Mouse (Mus musculus) liver, embryonic 14.5 days (tissue): Measurements from ENCODE around the gene Ewsr1. TPM values are rescaled to one million over a fixed set of nuclear protein-coding genes. Genes with fewer than 3 reads are reported as not detected.

Experiments
- ATAC-seq: fragments of 200-750 bp; cut with Nextera tagmentation; 2 replicates; pipeline ENCODE4 v1.8.0; 2017; ENCODE audit warnings: moderate number of reproducible peaks, mild to moderate bottlenecking, moderate library complexity; ENCODE audit not compliant: insufficient read depth
- DNase-seq, 3 experiments: peaks; one replicate each; pipeline ENCODE4 v3.0.0-alpha.2; 2012 to 2013; ENCODE audit warnings: low read depth in 3 of 3, low spot score in 3 of 3
- H3K27ac ChIP-seq: fragments of 300-500 bp; sonication (generic); 2 replicates; pipeline ENCODE4 v1.5.1; 2014; ENCODE audit warnings: moderate library complexity, mild to moderate bottlenecking, control low read depth, inconsistent platforms
- H3K27me3 ChIP-seq: fragments of 300-500 bp; sonication (generic); 2 replicates; pipeline ENCODE4 v1.6.1; 2014; ENCODE audit warnings: mild to moderate bottlenecking, low read length, moderate library complexity; ENCODE audit not compliant: control insufficient read depth, insufficient read depth
- H3K36me3 ChIP-seq: fragments of 300-500 bp; sonication (generic); replicated peaks from 2 replicates; pipeline ENCODE4 v1.6.1; 2014; ENCODE audit warnings: low read depth; ENCODE audit not compliant: control insufficient read depth, insufficient read depth
- H3K4me1 ChIP-seq, 2 experiments: fragments of 200-500 bp in 1 of 2; fragments of 300-500 bp in 1 of 2; sonication (generic) in 1 of 2; replicated peaks; 2 replicates each; pipeline ENCODE4 v1.6.1; 2012 to 2014; ENCODE audit warnings: antibody characterized with exemption in 1 of 2, inconsistent platforms in 1 of 2, low read length in 1 of 2; ENCODE audit not compliant: control insufficient read depth in 2 of 2, insufficient read depth in 2 of 2
- H3K4me2 ChIP-seq: fragments of 300-500 bp; sonication (generic); 2 replicates; pipeline ENCODE4 v1.6.1; 2014; ENCODE audit warnings: low read depth, mild to moderate bottlenecking, control low read depth, moderate library complexity
- H3K4me3 ChIP-seq, 2 experiments: fragments of 200-500 bp in 1 of 2; fragments of 300-500 bp in 1 of 2; sonication (generic) in 1 of 2; 2 replicates each; pipeline ENCODE4 v1.5.1; 2012 to 2014; ENCODE audit warnings: low read depth in 2 of 2, low read length in 2 of 2, mild to moderate bottlenecking in 2 of 2, control low read depth in 1 of 2, inconsistent platforms in 1 of 2, moderate library complexity in 1 of 2; ENCODE audit not compliant: insufficient read depth in 1 of 2
- H3K9ac ChIP-seq: fragments of 300-500 bp; sonication (generic); replicated peaks from 2 replicates; pipeline ENCODE4 v1.6.1; 2014; ENCODE audit warnings: mild to moderate bottlenecking, control low read depth, moderate library complexity
- H3K9me3 ChIP-seq: fragments of 300-500 bp; sonication (generic); 2 replicates; pipeline ENCODE4 v1.6.1; 2016; ENCODE audit warnings: low read length, mixed read lengths; ENCODE audit not compliant: control insufficient read depth
- CTCF ChIP-seq: IDR thresholded peaks from 2 replicates; pipeline ENCODE4 v1.5.1; 2016; ENCODE audit warnings: antibody characterized with exemption, low read depth, control low read depth
- EP300 ChIP-seq: IDR thresholded peaks from 2 replicates; pipeline ENCODE4 v1.6.1; 2016; ENCODE audit warnings: antibody characterized with exemption, low read depth
- WGBS: fragments of 180-500 bp; shearing (Covaris S2); extraction: QIAGEN DNeasy Blood & Tissue Kit; methylation state at CpG from one replicate; pipeline ENCODE4 v1.1.7; 2014; ENCODE audit not compliant: insufficient replicate concordance; 5-methylcytosine and 5-hydroxymethylcytosine counted together
- polyA plus RNA-seq, 2 experiments: library from polyadenylated mRNA; depleted of rRNA in 1 of 2; stranded (reverse) in 1 of 2; unstranded in 1 of 2; fragments of >200 nt; fragmentation: Nextera tagmentation in 1 of 2; extraction: Ambion mirVana in 1 of 2; gene quantifications; 2 replicates each; pipeline versions ENCODE4 v1.2.1 to v1.2.3; 2012 to 2014

The Ewsr1 gene
- polyA plus RNA-seq, 2 experiments, result 113 to 220 TPM

- Histone ChIP-seq H3K27ac (no peak overlapping the region), H3K4me1 (peaks cover 5 to 17% of the 10 kb centered on the region in 2 experiments; a peak in 3 of 4 replicates), H3K4me2 (no peak overlapping the region), H3K9ac (no peak overlapping the region), H3K27me3 (no peaks in the 10 kb centered on the region), H3K36me3 (peaks cover 4% of the 10 kb centered on the region), H3K9me3 (no peaks in the 10 kb centered on the region), H3K4me3 (no peak overlapping the region)
- TF ChIP-seq CTCF (no peak), EP300 (no peak)
- ATAC-seq (no peak), DNase-seq (no peak)
- 82% methylated on average over 4 of the region's 4 CpGs for WGBS
These were observed 5.0 kb upstream of the Ewsr1 start for GRCm38 (mm10) chr11:5103986-5104509.

GRCm38 (mm10) chr11:5102384-5102783 lies 3.3 kb upstream of the Ewsr1 start:
- Histone ChIP-seq H3K27me3 (no peaks in the 10 kb centered on the region), H3K9ac (no peak overlapping the region), H3K4me3 (no peak overlapping the region), H3K4me1 (peaks cover 5 to 17% of the 10 kb centered on the region in 2 experiments; a peak in 3 of 4 replicates), H3K27ac (no peak overlapping the region), H3K9me3 (no peaks in the 10 kb centered on the region), H3K36me3 (peaks cover 4% of the 10 kb centered on the region), H3K4me2 (peak overlapping the region; percentile 6; the same call in 1 of the 2 replicates)
- ATAC-seq (no peak), DNase-seq (peak in 2 of 3 experiments; percentile 18 to 50)
- TF ChIP-seq EP300 (peak; percentile 78), CTCF (no peak)
- WGBS, result 35% methylated on average over 7 of the region's 7 CpGs

- H3K9ac ChIP-seq, result no peak overlapping the region
- no peak overlapping the region for H3K27ac ChIP-seq
- no peaks in the 10 kb centered on the region for H3K27me3 ChIP-seq
- H3K36me3 ChIP-seq, result peaks cover 4% of the 10 kb centered on the region
- ATAC-seq (no peak), DNase-seq (no peak)
- H3K4me3 ChIP-seq, result no peak overlapping the region
- H3K9me3 ChIP-seq, result no peaks in the 10 kb centered on the region
- peaks cover 6 to 19% of the 10 kb centered on the region in 2 experiments for H3K4me1 ChIP-seq
- TF ChIP-seq EP300, result no peak
- TF ChIP-seq CTCF, result no peak
- 75% methylated on average over 6 of the region's 6 CpGs for WGBS
- H3K4me2 ChIP-seq, result no peak overlapping the region
These were observed 2.6 kb upstream of the Ewsr1 start for GRCm38 (mm10) chr11:5101641-5102040.

- Histone ChIP-seq H3K36me3 (peaks cover 6% of the 10 kb centered on the region), H3K4me2 (peak overlapping the region; percentile 93), H3K9ac (no peak overlapping the region), H3K4me3 (peak overlapping the region in 1 of 2 experiments; percentile 90; a peak in 2 of 4 replicates), H3K4me1 (peaks cover 11 to 23% of the 10 kb centered on the region in 2 experiments), H3K27ac (no peak overlapping the region), H3K27me3 (no peaks in the 10 kb centered on the region), H3K9me3 (no peaks in the 10 kb centered on the region)
- 79% methylated on average over 5 of the region's 5 CpGs for WGBS
- TF ChIP-seq EP300 (no peak), CTCF (no peak)
- no peak for DNase-seq
- no peak for ATAC-seq
These were observed 1.7 kb upstream of the Ewsr1 start for GRCm38 (mm10) chr11:5100801-5101200.

GRCm38 (mm10) chr11:5100283-5100682 lies 1.2 kb upstream of the Ewsr1 start:
- Histone ChIP-seq H3K36me3 (peaks cover 6% of the 10 kb centered on the region), H3K27me3 (no peaks in the 10 kb centered on the region), H3K9ac (peak overlapping the region; percentile 93), H3K4me1 (peaks cover 11 to 24% of the 10 kb centered on the region in 2 experiments), H3K27ac (peak overlapping the region; percentile 85), H3K9me3 (no peaks in the 10 kb centered on the region), H3K4me3 (peak overlapping the region; percentile 71 to 90), H3K4me2 (peak overlapping the region; percentile 93)
- ATAC-seq (no peak), DNase-seq (peak in 1 of 3 experiments; percentile 23)
- TF ChIP-seq EP300 (no peak), CTCF (peak; percentile 19; the same call in 1 of the 2 replicates)
- under 1% methylated on average over 7 of the region's 7 CpGs for WGBS
